Mouse (Mus musculus) CH12.LX (cell line): ENCODE results near the gene Klrb1b.

Experiments
- BHLHE40 ChIP-seq: IDR thresholded peaks from 2 replicates; pipeline ENCODE4 v1.6.1; 2011; ENCODE audit warnings: mild to moderate bottlenecking, low read depth, low read length, improper control_type of control experiment
- CTCF ChIP-seq, 2 experiments: IDR thresholded peaks in 1 of 2; conservative IDR thresholded peaks in 1 of 2; 2 replicates each; pipeline ENCODE4 v1.5.1; 2011 to 2012; ENCODE audit warnings: low read depth in 2 of 2, low read length in 2 of 2, improper control_type of control experiment in 1 of 2, inconsistent platforms in 1 of 2, mild to moderate bottlenecking in 1 of 2, moderate library complexity in 1 of 2
- E2F4 ChIP-seq: IDR thresholded peaks from 2 replicates; pipeline ENCODE4 v1.6.1; 2011; ENCODE audit warnings: low read depth, low read length, improper control_type of control experiment; ENCODE audit not compliant: insufficient replicate concordance
- HCFC1 ChIP-seq: IDR thresholded peaks from 2 replicates; pipeline ENCODE4 v1.6.1; 2012; ENCODE audit warnings: low read depth, mild to moderate bottlenecking, inconsistent platforms, low read length, improper control_type of control experiment
- NRF1 ChIP-seq: IDR thresholded peaks from 2 replicates; pipeline ENCODE4 v1.6.1; 2014; ENCODE audit warnings: low read depth, mild to moderate bottlenecking, inconsistent platforms, low read length, improper control_type of control experiment, moderate library complexity
- POLR2A ChIP-seq: IDR thresholded peaks from 2 replicates; pipeline ENCODE4 v1.6.1; 2011; ENCODE audit warnings: low read depth, mild to moderate bottlenecking, improper control_type of control experiment, low read length
- USF1 ChIP-seq: IDR thresholded peaks from 2 replicates; pipeline ENCODE4 v1.6.1; 2014; ENCODE audit warnings: low read depth, mild to moderate bottlenecking, inconsistent platforms, low read length, improper control_type of control experiment

- no peak for TF ChIP-seq E2F4
- no peak for TF ChIP-seq POLR2A
- TF ChIP-seq CTCF (conservative IDR thresholded peaks at IDR 0.05 in 1 of 2, IDR thresholded peaks at IDR 0.05 in 1 of 2; ENCODE audit: low read depth in 2 of 2, low read length in 2 of 2), result no peak
- no peak for TF ChIP-seq NRF1
- TF ChIP-seq HCFC1, result no peak
- no peak for TF ChIP-seq USF1
- no peak for TF ChIP-seq BHLHE40
Measured at GRCm38 (mm10) chr6:128793734-128794133, 32.4 kb downstream of the Klrb1b start.
